Mouse (Mus musculus) neural tube, embryonic 13.5 days (tissue): ENCODE data around the gene Ttl. TPM values are rescaled to one million over a fixed set of nuclear protein-coding genes. Genes with fewer than 3 reads are reported as not detected.

Experiments
- ATAC-seq: fragments of 200-750 bp; cut with Nextera tagmentation; 2 replicates; pipeline ENCODE4 v1.8.0; 2017; ENCODE audit warnings: low read depth, mild to moderate bottlenecking, moderate TSS enrichment, moderate library complexity
- H3K27ac ChIP-seq: fragments of 300-500 bp; sonication (generic); replicated peaks from 2 replicates; pipeline ENCODE4 v1.5.1; 2015; ENCODE audit warnings: moderate library complexity, mild to moderate bottlenecking, inconsistent platforms
- H3K27me3 ChIP-seq: fragments of 300-500 bp; sonication (generic); 2 replicates; pipeline ENCODE4 v1.6.1; 2015; ENCODE audit warnings: mild to moderate bottlenecking, inconsistent platforms
- H3K36me3 ChIP-seq: fragments of 300-500 bp; sonication (generic); 2 replicates; pipeline ENCODE4 v1.6.1; 2015; ENCODE audit warnings: mild to moderate bottlenecking, inconsistent platforms
- H3K4me1 ChIP-seq: fragments of 300-500 bp; sonication (generic); replicated peaks from 2 replicates; pipeline ENCODE4 v1.6.1; 2015; ENCODE audit warnings: inconsistent platforms
- H3K4me2 ChIP-seq: fragments of 300-500 bp; sonication (generic); 2 replicates; pipeline ENCODE4 v1.6.1; 2015; ENCODE audit warnings: inconsistent platforms, mild to moderate bottlenecking, moderate library complexity
- H3K4me3 ChIP-seq: fragments of 300-500 bp; sonication (generic); 2 replicates; pipeline ENCODE4 v1.5.1; 2015; ENCODE audit warnings: mild to moderate bottlenecking, inconsistent platforms
- H3K9ac ChIP-seq: fragments of 300-500 bp; sonication (generic); 2 replicates; pipeline ENCODE4 v1.6.1; 2015; ENCODE audit warnings: moderate library complexity, mild to moderate bottlenecking, inconsistent platforms
- H3K9me3 ChIP-seq: fragments of 300-500 bp; sonication (generic); 2 replicates; pipeline ENCODE4 v1.6.1; 2016; ENCODE audit warnings: inconsistent platforms
- WGBS: fragments of 180-500 bp; shearing (Covaris S2); methylation state at CpG from one replicate; pipeline ENCODE4 v1.1.7; 2015; 5-methylcytosine and 5-hydroxymethylcytosine counted together
- polyA plus RNA-seq: library from polyadenylated mRNA; unstranded; fragments of >200 nt; fragmentation: Nextera tagmentation; extraction: Ambion mirVana; gene quantifications from 2 replicates; pipeline ENCODE4 v1.2.1, GENCODE M21; 2015

Ttl gene
- polyA plus RNA-seq, 1 experiment from 2014 or later, result 32.4 TPM

GRCm38 (mm10) chr2:129132231-129132630 lies 66.5 kb downstream of the Ttl start:
- Histone ChIP-seq H3K4me2 (no peak overlapping the region), H3K27ac (no peak overlapping the region), H3K36me3 (peaks cover 34% of the 10 kb centered on the region), H3K4me3 (no peak overlapping the region), H3K27me3 (no peaks in the 10 kb centered on the region), H3K9ac (no peak overlapping the region), H3K4me1 (peaks cover 18% of the 10 kb centered on the region), H3K9me3 (0 out of 2 replicates have a peak, but pooled peaks cover 7% of the 10 kb centered on the region)
- 96% methylated on average over 7 of the region's 7 CpGs for WGBS
- ATAC-seq, result no peak

DNA sequence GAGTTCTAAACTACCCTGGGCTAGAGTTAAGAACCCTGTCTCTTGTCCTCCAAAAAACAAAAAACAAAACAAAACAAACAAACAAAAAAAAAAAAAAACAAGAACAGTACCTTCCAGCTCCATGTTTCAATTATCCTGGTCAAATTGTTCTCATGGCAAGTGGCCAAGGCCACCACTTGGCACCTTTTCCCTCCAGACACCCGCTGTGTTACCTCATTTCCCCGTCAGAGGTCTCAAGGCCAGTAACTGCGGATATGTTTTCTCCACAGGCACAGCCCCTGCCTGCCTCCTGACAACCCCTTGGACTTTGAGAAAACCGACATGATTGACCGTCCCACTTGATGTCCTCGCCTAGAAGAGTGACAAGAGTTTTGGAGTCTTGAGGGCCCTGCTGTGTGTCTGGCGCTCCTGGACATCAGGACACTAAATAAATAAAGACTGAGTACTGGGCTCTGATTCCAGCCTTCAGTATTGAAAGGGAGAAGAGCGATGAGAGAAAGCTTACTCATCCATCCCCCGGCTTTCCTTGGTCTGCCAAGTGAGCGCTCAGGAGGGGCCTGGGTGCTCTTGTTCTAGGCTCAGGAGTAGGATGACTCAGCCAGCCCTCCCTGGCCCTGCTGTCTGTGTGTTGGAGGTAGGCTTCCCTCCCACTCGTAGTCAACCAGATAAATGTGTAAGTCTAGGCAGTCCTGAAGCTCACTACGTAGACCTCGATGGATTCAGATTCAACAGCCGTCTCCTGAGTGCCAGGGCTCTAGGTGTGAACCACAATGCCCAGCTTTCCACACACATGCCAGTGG lies 67.5 kb downstream of the Ttl start:
- Histone ChIP-seq H3K27me3 (no peaks in the 10 kb centered on the region), H3K4me2 (no peak overlapping the region), H3K27ac (no peak overlapping the region), H3K36me3 (peaks cover 25% of the 10 kb centered on the region), H3K9ac (no peak overlapping the region), H3K4me3 (no peak overlapping the region), H3K9me3 (0 out of 2 replicates have a peak, but pooled peaks cover 7% of the 10 kb centered on the region), H3K4me1 (peaks cover 18% of the 10 kb centered on the region)
- 98% methylated on average over 14 of the region's 14 CpGs for WGBS
- ATAC-seq, result no peak

DNA sequence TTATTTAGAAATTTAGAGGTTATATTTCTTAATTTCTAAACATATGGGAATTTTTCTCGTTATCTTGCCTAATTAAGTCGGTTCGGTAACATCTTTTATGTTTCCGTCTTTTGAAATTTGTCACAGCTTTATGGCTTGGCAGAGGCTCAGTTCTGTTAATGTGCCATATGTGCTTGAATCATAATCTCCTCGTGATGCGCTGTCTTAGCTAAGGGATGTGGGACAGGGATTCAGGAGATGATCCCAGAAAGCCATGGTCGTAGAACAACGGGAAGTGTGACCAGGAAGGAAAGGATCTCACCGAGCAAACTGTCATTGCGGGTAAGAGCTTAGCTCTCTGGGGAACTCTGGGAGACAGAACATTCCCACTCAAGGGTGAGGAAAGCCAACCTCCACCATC lies 74.2 kb downstream of the Ttl start:
- H3K27ac ChIP-seq, result peak overlapping the region; percentile 52
- no peaks in the 10 kb centered on the region for H3K4me1 ChIP-seq
- no peaks in the 10 kb centered on the region for H3K36me3 ChIP-seq
- ATAC-seq, result no peak
- 78% methylated on average over 10 of the region's 10 CpGs for WGBS
- H3K9ac ChIP-seq, result no peak overlapping the region
- no peaks in the 10 kb centered on the region; the same call in 1 of the 2 replicates for H3K27me3 ChIP-seq
- no peaks in the 10 kb centered on the region for H3K9me3 ChIP-seq
- no peak overlapping the region for H3K4me2 ChIP-seq
- H3K4me3 ChIP-seq, result no peak overlapping the region

Other genes with a start within 250 kb of the Ttl start
- gene Tmem87b, start 247.8 kb upstream of the Ttl start, polyA plus RNA-seq, result 35.6 and 37.4 TPM in 2 replicates
- 1.9 and 2.7 TPM in 2 replicates for gene Fbln7, start 203.0 kb upstream of the Ttl start, polyA plus RNA-seq
- gene Zc3h8, start 121.9 kb upstream of the Ttl start, polyA plus RNA-seq, result 9.4 and 10.9 TPM in 2 replicates
- gene Zc3h6, start 98.5 kb upstream of the Ttl start, polyA plus RNA-seq, result 3.7 TPM in 2 replicates
- gene Gm10762, start 98.2 kb upstream of the Ttl start, polyA plus RNA-seq, result 22.2 and 24.2 TPM in 2 replicates
- 0.84 and 0.96 TPM in 2 replicates for gene Vinac1, start 17.8 kb upstream of the Ttl start, polyA plus RNA-seq
- 17.2 and 18.5 TPM in 2 replicates for gene Polr1b, start 35.1 kb downstream of the Ttl start, polyA plus RNA-seq
- 25.7 and 27.9 TPM in 2 replicates for gene Chchd5, start 63.8 kb downstream of the Ttl start, polyA plus RNA-seq
- 43.2 and 48.9 TPM in 2 replicates for gene Slc20a1, start 132.8 kb downstream of the Ttl start, polyA plus RNA-seq
- 10.0 and 13.1 TPM in 2 replicates for gene Ckap2l, start 231.3 kb downstream of the Ttl start, polyA plus RNA-seq
- 0.31 and 0.44 TPM in 2 replicates for gene Il1a, start 244.0 kb downstream of the Ttl start, polyA plus RNA-seq